Mouse (Mus musculus): ENCODE data around the gene Picalm. TPM values are rescaled to one million over a fixed set of nuclear protein-coding genes. Genes with fewer than 3 reads are reported as not detected.

Gene Picalm
- total and polyA plus RNA-seq, 3 experiments: 62.8 to 377 (median 166) TPM

- DNase-seq (ENCODE audit: low spot score) (no peak), ATAC-seq (ENCODE audit: extremely low read depth, insufficient number of reproducible peaks, low FRiP score, poor library complexity, severe bottlenecking) (no peak)
- Histone ChIP-seq H3K9me3 (replicated peaks) (no peaks in the 10 kb centered on the region), H3K4me1 (ENCODE audit: insufficient read depth, low read depth, low read length) (no peaks in the 10 kb centered on the region), H3K4me3 (ENCODE audit: low read depth, low read length) (no peak overlapping the region), H3K36me3 (replicated peaks) (no peaks in the 10 kb centered on the region), H3K27me3 (ENCODE audit: insufficient read depth, low read length) (peaks cover 7% of the 10 kb centered on the region)
- TF ChIP-seq POLR2AphosphoS5 (IDR thresholded peaks at IDR 0.05; ENCODE audit: insufficient replicate concordance, low read depth, low read length) (no peak), GATA2 (IDR thresholded peaks at IDR 0.05; ENCODE audit: borderline replicate concordance, low read depth, low read length) (no peak), TAL1 (conservative IDR thresholded peaks at IDR 0.05; ENCODE audit: low read depth, low read length) (no peak), CTCF (IDR thresholded peaks at IDR 0.05; ENCODE audit: low read depth, low read length) (no peak), GATA1 (IDR thresholded peaks at IDR 0.05; ENCODE audit: borderline replicate concordance, low read length) (no peak)
Measured at GRCm38 (mm10) chr7:90099248-90099647, 30.8 kb upstream of the Picalm start.

- Histone ChIP-seq H3K27me3 (ENCODE audit: insufficient read depth, low read length) (peaks cover 6% of the 10 kb centered on the region; the same call in 1 of the 2 replicates), H3K9me3 (replicated peaks) (no peaks in the 10 kb centered on the region), H3K36me3 (replicated peaks) (no peaks in the 10 kb centered on the region), H3K4me3 (ENCODE audit: low read depth, low read length) (no peak overlapping the region), H3K4me1 (ENCODE audit: insufficient read depth, low read depth, low read length) (no peaks in the 10 kb centered on the region)
- ATAC-seq (ENCODE audit: extremely low read depth, insufficient number of reproducible peaks, low FRiP score, poor library complexity, severe bottlenecking) (no peak), DNase-seq (ENCODE audit: low spot score) (no peak)
- TF ChIP-seq CTCF (IDR thresholded peaks at IDR 0.05; ENCODE audit: low read depth, low read length) (no peak), TAL1 (conservative IDR thresholded peaks at IDR 0.05; ENCODE audit: low read depth, low read length) (no peak), GATA1 (IDR thresholded peaks at IDR 0.05; ENCODE audit: borderline replicate concordance, low read length) (no peak), POLR2AphosphoS5 (IDR thresholded peaks at IDR 0.05; ENCODE audit: insufficient replicate concordance, low read depth, low read length) (no peak), GATA2 (IDR thresholded peaks at IDR 0.05; ENCODE audit: borderline replicate concordance, low read depth, low read length) (no peak)
Measured at GRCm38 (mm10) chr7:90100614-90101160, 29.3 kb upstream of the Picalm start.

GRCm38 (mm10) chr7:90116100-90116499 lies 13.9 kb upstream of the Picalm start:
- no peak for ATAC-seq (ENCODE audit: extremely low read depth, insufficient number of reproducible peaks, low FRiP score, poor library complexity, severe bottlenecking)
- H3K4me3 ChIP-seq (ENCODE audit: low read depth, low read length): no peak overlapping the region
- peaks cover 10% of the 10 kb centered on the region for H3K27me3 ChIP-seq (ENCODE audit: insufficient read depth, low read length)
- TF ChIP-seq GATA2 (IDR thresholded peaks at IDR 0.05; ENCODE audit: borderline replicate concordance, low read depth, low read length) (no peak), TAL1 (conservative IDR thresholded peaks at IDR 0.05; ENCODE audit: low read depth, low read length) (no peak), CTCF (IDR thresholded peaks at IDR 0.05; ENCODE audit: low read depth, low read length) (no peak), POLR2AphosphoS5 (IDR thresholded peaks at IDR 0.05; ENCODE audit: insufficient replicate concordance, low read depth, low read length) (no peak), GATA1 (IDR thresholded peaks at IDR 0.05; ENCODE audit: borderline replicate concordance, low read length) (no peak)
- no peaks in the 10 kb centered on the region for H3K4me1 ChIP-seq (ENCODE audit: insufficient read depth, low read depth, low read length)
- no peaks in the 10 kb centered on the region for H3K36me3 ChIP-seq (replicated peaks)
- DNase-seq (ENCODE audit: low spot score): no peak
- H3K9me3 ChIP-seq (replicated peaks): no peaks in the 10 kb centered on the region

- Histone ChIP-seq H3K27me3 (ENCODE audit: insufficient read depth, low read length) (peaks cover 10% of the 10 kb centered on the region), H3K36me3 (replicated peaks) (no peaks in the 10 kb centered on the region), H3K9me3 (replicated peaks) (no peaks in the 10 kb centered on the region), H3K4me3 (ENCODE audit: low read depth, low read length) (no peak overlapping the region), H3K4me1 (ENCODE audit: insufficient read depth, low read depth, low read length) (no peaks in the 10 kb centered on the region)
- TF ChIP-seq POLR2AphosphoS5 (IDR thresholded peaks at IDR 0.05; ENCODE audit: insufficient replicate concordance, low read depth, low read length) (no peak), GATA2 (IDR thresholded peaks at IDR 0.05; ENCODE audit: borderline replicate concordance, low read depth, low read length) (no peak), GATA1 (IDR thresholded peaks at IDR 0.05; ENCODE audit: borderline replicate concordance, low read length) (no peak), CTCF (IDR thresholded peaks at IDR 0.05; ENCODE audit: low read depth, low read length) (no peak), TAL1 (conservative IDR thresholded peaks at IDR 0.05; ENCODE audit: low read depth, low read length) (no peak)
- no peak for DNase-seq (ENCODE audit: low spot score)
- ATAC-seq (ENCODE audit: extremely low read depth, insufficient number of reproducible peaks, low FRiP score, poor library complexity, severe bottlenecking): no peak
Measured at GRCm38 (mm10) chr7:90120106-90120505, 9.9 kb upstream of the Picalm start.

GRCm38 (mm10) chr7:90124991-90125390 lies 5.0 kb upstream of the Picalm start:
- Histone ChIP-seq H3K4me1 (ENCODE audit: insufficient read depth, low read depth, low read length) (peaks cover 7% of the 10 kb centered on the region; the same call in 1 of the 2 replicates), H3K36me3 (replicated peaks) (no peaks in the 10 kb centered on the region), H3K27me3 (ENCODE audit: insufficient read depth, low read length) (no peaks in the 10 kb centered on the region), H3K9me3 (replicated peaks) (no peaks in the 10 kb centered on the region), H3K4me3 (ENCODE audit: low read depth, low read length) (no peak overlapping the region)
- no peak for ATAC-seq (ENCODE audit: extremely low read depth, insufficient number of reproducible peaks, low FRiP score, poor library complexity, severe bottlenecking)
- no peak for TF ChIP-seq CTCF (IDR thresholded peaks at IDR 0.05; ENCODE audit: low read depth, low read length)
- DNase-seq (ENCODE audit: low spot score): no peak

- Histone ChIP-seq H3K9me3 (replicated peaks) (no peaks in the 10 kb centered on the region), H3K36me3 (replicated peaks) (no peaks in the 10 kb centered on the region), H3K27me3 (ENCODE audit: insufficient read depth, low read length) (no peaks in the 10 kb centered on the region), H3K4me3 (ENCODE audit: low read depth, low read length) (no peak overlapping the region; the same call in 1 of the 2 replicates), H3K4me1 (ENCODE audit: insufficient read depth, low read depth, low read length) (peaks cover 10% of the 10 kb centered on the region; the same call in 1 of the 2 replicates)
- DNase-seq (ENCODE audit: low spot score) (no peak), ATAC-seq (ENCODE audit: extremely low read depth, insufficient number of reproducible peaks, low FRiP score, poor library complexity, severe bottlenecking) (no peak)
- TF ChIP-seq GATA2 (IDR thresholded peaks at IDR 0.05; ENCODE audit: borderline replicate concordance, low read depth, low read length): no peak
- no peak for TF ChIP-seq TAL1 (conservative IDR thresholded peaks at IDR 0.05; ENCODE audit: low read depth, low read length)
- no peak for TF ChIP-seq GATA1 (IDR thresholded peaks at IDR 0.05; ENCODE audit: borderline replicate concordance, low read length)
- no peak for TF ChIP-seq POLR2AphosphoS5 (IDR thresholded peaks at IDR 0.05; ENCODE audit: insufficient replicate concordance, low read depth, low read length)
- TF ChIP-seq CTCF (IDR thresholded peaks at IDR 0.05; ENCODE audit: low read depth, low read length): no peak
Measured at GRCm38 (mm10) chr7:90128631-90129200, 1.3 kb upstream of the Picalm start.

Data from G1E (cell line).